Mouse (Mus musculus): Measurements from ENCODE around the gene U2af2. TPM values are rescaled to one million over a fixed set of nuclear protein-coding genes. Genes with fewer than 3 reads are reported as not detected.
"Not testable (repeated sequence)": the region's sequence is repeated elsewhere in the genome, so short reads cannot be mapped to it uniquely, and the experiment has no call there.

The U2af2 gene
- polyA plus RNA-seq, 1 experiment from 2014 or later: 153 TPM

DNA sequence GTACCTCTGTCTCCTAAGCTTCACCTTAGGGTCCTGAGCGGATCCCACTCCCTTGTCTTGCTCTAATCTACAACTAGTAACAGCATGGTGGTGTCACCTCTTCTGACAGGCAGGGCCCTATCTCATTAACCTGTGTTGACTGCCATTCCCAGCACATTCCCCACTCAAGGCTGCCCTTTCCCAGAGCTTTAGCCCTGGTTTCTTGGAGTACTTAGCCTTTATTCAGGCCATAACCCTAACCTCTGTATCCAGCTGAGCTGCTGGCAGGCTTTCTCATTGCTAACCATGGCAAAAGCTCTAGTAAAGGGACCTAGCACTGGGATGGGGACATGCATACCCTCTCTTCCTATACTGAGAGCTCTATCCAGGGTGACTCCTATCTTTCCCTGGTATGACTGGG, 3.3 kb upstream of the U2af2 start:
- Histone ChIP-seq H3K27ac (no peak overlapping the region), H3K9ac (no peak overlapping the region), H3K4me3 (no peak overlapping the region), H3K4me1 (peaks cover 49% of the 10 kb centered on the region), H3K27me3 (peaks cover 46% of the 10 kb centered on the region), H3K9me3 (no peaks in the 10 kb centered on the region), H3K4me2 (replicated peaks) (no peak overlapping the region), H3K36me3 (no peaks in the 10 kb centered on the region)
- no peak for ATAC-seq (ENCODE audit: low FRiP score, low read depth)
- 93% methylated on average over 1 of the region's 1 CpGs for WGBS

GRCm38 (mm10) chr7:5059421-5059820, 2.5 kb upstream of the U2af2 start:
- H3K4me2 ChIP-seq (replicated peaks): peak overlapping the region; percentile 89
- peaks cover 38% of the 10 kb centered on the region for H3K27me3 ChIP-seq
- H3K9me3 ChIP-seq: no peaks in the 10 kb centered on the region
- no peak for ATAC-seq (ENCODE audit: low FRiP score, low read depth)
- no peaks in the 10 kb centered on the region for H3K36me3 ChIP-seq
- WGBS: 89% methylated on average over 12 of the region's 12 CpGs
- H3K4me1 ChIP-seq: peaks cover 49% of the 10 kb centered on the region
- 0 out of 2 replicates have a peak overlapping the region, but pooled peaks have one; percentile 3 for H3K4me3 ChIP-seq
- H3K27ac ChIP-seq: no peak overlapping the region
- 0 out of 2 replicates have a peak overlapping the region, but pooled peaks have one; percentile 31 for H3K9ac ChIP-seq

- H3K4me2 ChIP-seq (replicated peaks): peak overlapping the region; percentile 89
- peaks cover 30% of the 10 kb centered on the region for H3K27me3 ChIP-seq
- ATAC-seq (ENCODE audit: low FRiP score, low read depth): no peak
- 4% methylated on average over 27 of the region's 27 CpGs for WGBS
- H3K9me3 ChIP-seq: no peaks in the 10 kb centered on the region
- H3K9ac ChIP-seq: peak overlapping the region; percentile 93
- peak overlapping the region; percentile 99 for H3K27ac ChIP-seq
- H3K36me3 ChIP-seq: no peaks in the 10 kb centered on the region
- H3K4me1 ChIP-seq: peaks cover 53% of the 10 kb centered on the region
- H3K4me3 ChIP-seq: peak overlapping the region; percentile 75
Observed at GRCm38 (mm10) chr7:5060239-5060731, 1.7 kb upstream of the U2af2 start.

- peaks cover 21% of the 10 kb centered on the region for H3K27me3 ChIP-seq
- peak overlapping the region; percentile 75 for H3K4me3 ChIP-seq
- under 1% methylated on average over 60 of the region's 60 CpGs for WGBS
- peak; percentile 89 for ATAC-seq (ENCODE audit: low FRiP score, low read depth)
- peak overlapping the region; percentile 89 for H3K4me2 ChIP-seq (replicated peaks)
- peaks cover 4% of the 10 kb centered on the region for H3K36me3 ChIP-seq
- no peaks in the 10 kb centered on the region for H3K9me3 ChIP-seq
- H3K9ac ChIP-seq: peak overlapping the region; percentile 93
- peaks cover 53% of the 10 kb centered on the region for H3K4me1 ChIP-seq
- H3K27ac ChIP-seq: peak overlapping the region; percentile 99
Observed at GRCm38 (mm10) chr7:5060944-5061773, 784 bp upstream of the U2af2 start.

DNA sequence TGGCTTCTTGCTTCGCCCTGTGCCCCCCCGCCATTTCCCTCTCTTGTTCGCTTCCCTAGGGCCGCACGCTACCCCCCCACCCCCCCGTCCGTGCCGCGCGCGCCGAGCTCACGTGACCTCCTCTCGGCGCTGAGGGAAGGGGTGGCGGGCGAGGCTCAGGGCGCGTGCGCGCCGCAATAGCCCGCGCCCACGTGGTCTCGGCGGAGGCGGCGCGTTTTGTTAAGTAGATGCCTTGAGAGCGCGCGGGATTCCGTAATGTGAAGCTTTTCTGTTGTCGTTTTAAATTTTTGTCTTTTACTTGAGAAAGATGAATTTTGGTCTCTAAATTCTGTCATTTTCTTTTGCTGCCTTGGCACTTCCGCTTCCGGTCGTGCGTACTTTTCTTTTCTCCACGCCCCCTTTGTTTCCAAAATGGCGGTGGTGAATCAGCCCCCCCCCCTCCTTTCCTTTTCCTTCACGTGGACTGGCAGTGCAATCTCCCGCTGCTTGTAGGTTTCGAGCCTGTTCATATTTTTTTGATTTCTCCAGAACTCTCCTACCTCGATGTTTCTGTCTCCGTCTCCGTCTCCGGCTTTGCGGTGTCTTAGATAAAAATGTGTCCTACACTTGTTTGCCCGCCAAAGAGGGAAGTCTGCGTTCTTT, 538 bp downstream of the U2af2 start:
- peak overlapping the region; percentile 93 for H3K9ac ChIP-seq
- H3K4me1 ChIP-seq: peaks cover 46% of the 10 kb centered on the region
- H3K4me2 ChIP-seq (replicated peaks): peak overlapping the region; percentile 84
- peaks cover 11% of the 10 kb centered on the region for H3K27me3 ChIP-seq
- H3K9me3 ChIP-seq: no peaks in the 10 kb centered on the region
- ATAC-seq (ENCODE audit: low FRiP score, low read depth): peak; percentile 45
- H3K36me3 ChIP-seq: peaks cover 17% of the 10 kb centered on the region
- peak overlapping the region; percentile 75 for H3K4me3 ChIP-seq
- under 1% methylated on average over 51 of the region's 51 CpGs for WGBS
- H3K27ac ChIP-seq: peak overlapping the region; percentile 99

- Histone ChIP-seq H3K27me3 (no peaks in the 10 kb centered on the region), H3K36me3 (peaks cover 41% of the 10 kb centered on the region), H3K4me1 (peaks cover 33% of the 10 kb centered on the region), H3K9me3 (no peaks in the 10 kb centered on the region), H3K27ac (no peak overlapping the region), H3K4me3 (no peak overlapping the region), H3K4me2 (replicated peaks) (peak overlapping the region; percentile 84; the same call in 1 of the 2 replicates), H3K9ac (no peak overlapping the region)
- ATAC-seq (ENCODE audit: low FRiP score, low read depth): no peak
- 92% methylated on average over 6 of the region's 6 CpGs for WGBS
Observed at GRCm38 (mm10) chr7:5064886-5065285, 2.9 kb downstream of the U2af2 start.

DNA sequence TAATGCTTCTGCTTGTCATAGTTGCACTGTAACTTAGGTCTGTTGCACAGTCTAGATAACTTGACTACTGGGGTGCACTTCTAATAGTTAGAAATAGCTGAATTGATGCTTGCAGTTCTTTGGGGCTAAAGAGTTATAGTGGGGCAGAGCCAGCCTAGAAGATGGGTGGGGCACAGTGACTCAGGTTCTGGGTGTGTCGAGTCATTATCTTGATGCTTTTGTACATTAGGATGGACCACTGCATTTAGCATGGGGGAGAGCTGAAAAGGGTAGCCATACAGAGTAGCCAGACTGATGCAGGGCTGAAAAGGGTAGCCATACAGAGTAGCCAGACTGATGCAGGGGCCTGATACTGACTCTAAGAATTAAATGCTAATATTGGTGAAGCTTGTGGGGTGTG, 11.6 kb downstream of the U2af2 start:
- H3K36me3 ChIP-seq: peaks cover 98% of the 10 kb centered on the region
- ATAC-seq (ENCODE audit: low FRiP score, low read depth): no peak
- 95% methylated on average over 1 of the region's 1 CpGs for WGBS
- H3K4me3 ChIP-seq: no peak overlapping the region
- no peak overlapping the region for H3K27ac ChIP-seq
- no peak overlapping the region for H3K4me2 ChIP-seq (replicated peaks)
- no peaks in the 10 kb centered on the region for H3K27me3 ChIP-seq
- H3K9me3 ChIP-seq: no peaks in the 10 kb centered on the region
- no peak overlapping the region for H3K9ac ChIP-seq
- H3K4me1 ChIP-seq: no peaks in the 10 kb centered on the region

DNA sequence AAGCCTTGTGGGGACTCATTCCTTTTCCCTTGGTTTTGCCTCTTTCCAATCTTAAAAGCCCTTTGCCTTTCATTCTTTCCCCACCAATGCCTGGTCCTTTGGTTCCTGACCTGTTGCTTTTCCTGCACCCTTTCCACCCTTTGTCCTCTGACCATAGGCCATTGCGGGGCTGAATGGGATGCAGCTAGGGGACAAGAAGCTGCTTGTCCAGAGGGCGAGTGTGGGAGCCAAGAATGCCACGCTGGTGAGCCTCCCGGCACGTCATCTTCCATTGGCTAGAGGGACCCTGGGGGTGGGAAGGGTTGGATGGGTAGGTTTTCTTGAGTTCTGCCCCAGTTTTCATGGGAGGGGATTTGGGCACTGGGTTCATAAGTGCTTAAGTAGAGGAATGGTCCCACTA, 13.0 kb downstream of the U2af2 start:
- H3K4me3 ChIP-seq: no peak overlapping the region
- no peak overlapping the region for H3K4me2 ChIP-seq (replicated peaks)
- H3K4me1 ChIP-seq: no peaks in the 10 kb centered on the region
- H3K27me3 ChIP-seq: no peaks in the 10 kb centered on the region
- H3K36me3 ChIP-seq: peaks cover 88% of the 10 kb centered on the region
- no peak overlapping the region for H3K9ac ChIP-seq
- no peak for ATAC-seq (ENCODE audit: low FRiP score, low read depth)
- H3K9me3 ChIP-seq: no peaks in the 10 kb centered on the region
- H3K27ac ChIP-seq: no peak overlapping the region
- WGBS: 89% methylated on average over 5 of the region's 5 CpGs

DNA sequence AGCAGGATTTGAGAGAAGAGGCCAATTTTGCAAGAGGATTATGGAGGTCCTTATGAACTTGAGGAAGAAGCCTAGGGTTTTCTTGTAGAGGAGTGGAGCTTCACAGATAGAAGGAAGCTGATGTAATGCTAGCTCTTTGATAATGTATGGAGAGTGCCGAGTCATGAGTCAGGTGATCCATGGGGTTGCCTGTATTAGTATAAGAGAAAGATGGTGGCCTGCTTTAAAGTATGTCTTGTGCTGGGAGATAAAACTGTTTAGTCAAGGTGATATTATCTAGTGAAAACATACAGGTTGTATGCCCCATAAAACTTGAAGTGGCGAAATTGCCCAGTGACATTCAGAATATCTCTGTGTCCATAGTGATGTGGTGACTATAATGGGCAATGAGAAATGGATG, 15.0 kb downstream of the U2af2 start:
- peaks cover 69% of the 10 kb centered on the region for H3K36me3 ChIP-seq
- no peak overlapping the region for H3K27ac ChIP-seq

GRCm38 (mm10) chr7:5079365-5080009, 17.5 kb downstream of the U2af2 start:
- Histone ChIP-seq H3K4me1 (peaks cover 14% of the 10 kb centered on the region), H3K9ac (peak overlapping the region; percentile 96; the same call in 1 of the 2 replicates), H3K4me3 (peak overlapping the region; percentile 97), H3K36me3 (peaks cover 56% of the 10 kb centered on the region), H3K4me2 (replicated peaks) (peak overlapping the region; percentile 87), H3K27ac (peak overlapping the region; percentile 91; the same call in 1 of the 2 replicates)
- 0 out of 2 replicates have a peak, but pooled peaks have one; percentile 13 for ATAC-seq (ENCODE audit: low FRiP score, low read depth)
- 51% methylated on average over 9 of the region's 13 CpGs for WGBS
- H3K9me3 ChIP-seq, H3K27me3 ChIP-seq: not testable (repeated sequence)

More for the DNA sequence above, 15.0 kb downstream of the U2af2 start:
- peaks cover 12% of the 10 kb centered on the region for H3K4me1 ChIP-seq
- WGBS: 83% methylated on average over 2 of the region's 2 CpGs
- ATAC-seq (ENCODE audit: low FRiP score, low read depth): no peak
- H3K4me2 ChIP-seq (replicated peaks): no peak overlapping the region
- no peaks in the 10 kb centered on the region for H3K27me3 ChIP-seq
- no peak overlapping the region for H3K9ac ChIP-seq
- H3K9me3 ChIP-seq: no peaks in the 10 kb centered on the region
- H3K4me3 ChIP-seq: no peak overlapping the region

DNA sequence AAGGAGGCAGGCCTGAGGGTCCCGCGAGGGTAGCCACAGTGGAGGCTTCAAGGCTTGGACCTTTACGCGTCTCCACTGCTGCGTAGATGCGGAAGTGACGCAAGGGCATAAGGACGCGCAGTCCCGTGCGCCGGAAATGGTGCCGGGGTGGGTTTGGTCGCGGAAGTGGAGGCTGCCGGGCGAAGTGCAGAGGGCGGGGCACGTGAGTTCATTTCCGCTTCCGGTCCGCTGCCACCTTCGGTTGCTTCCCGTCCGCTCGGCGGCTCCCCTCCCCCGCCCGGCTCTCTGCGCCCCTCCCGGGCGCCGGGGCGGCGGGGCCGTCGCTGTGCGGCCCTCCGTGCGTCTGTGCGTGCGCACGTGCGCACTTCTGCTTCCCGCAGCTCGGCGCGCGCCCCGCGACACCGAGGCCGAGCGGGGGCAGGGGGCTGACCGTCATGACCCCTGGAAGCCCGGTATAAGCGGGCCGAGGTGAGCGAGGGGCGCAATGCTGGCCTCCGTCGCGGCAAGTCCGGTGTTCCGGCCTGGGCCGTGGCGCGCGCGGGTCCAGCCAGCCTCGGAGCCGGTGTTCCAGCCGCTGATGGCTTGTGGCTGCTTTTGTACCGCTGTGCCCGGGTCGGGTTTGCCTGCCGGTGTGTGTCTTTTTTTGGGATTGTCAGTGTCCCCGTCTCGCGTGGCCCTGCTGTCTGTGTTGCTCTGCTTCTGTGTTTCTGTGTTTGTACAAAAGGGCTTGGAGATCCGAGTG, 18.2 kb downstream of the U2af2 start, which contains the start of gene Epn1:
Epn1 (plus strand) TSS at position 226 of the 742 bp plus-strand sequence.
- peak within 1 kb of the TSS; percentile 87 for H3K4me2 ChIP-seq (replicated peaks)
- H3K9me3 ChIP-seq: no peaks in the 10 kb centered on the region
- peaks cover 14% of the 10 kb centered on the region for H3K4me1 ChIP-seq
- peak within 1 kb of the TSS; percentile 91 for H3K27ac ChIP-seq
- H3K9ac ChIP-seq: peak within 1 kb of the TSS; percentile 96
- H3K36me3 ChIP-seq: peaks cover 56% of the 10 kb centered on the region
- H3K27me3 ChIP-seq: no peaks in the 10 kb centered on the region
- whole genome bisulfite sequencing: under 1% methylated on average over 81 of the region's 81 CpGs
- ATAC-seq (ENCODE audit: low FRiP score, low read depth): peak; percentile 97
- H3K4me3 ChIP-seq: peak within 1 kb of the TSS; percentile 97

All from limb, embryonic 13.5 days (tissue).